Mouse (Mus musculus) brain, embryonic 14.5 days (tissue): Measurements from ENCODE around the gene Ctsz.

Source experiments
- CTCF ChIP-seq: fragments of 200-500 bp; IDR thresholded peaks from 2 replicates; pipeline ENCODE4 v1.5.1; 2012; ENCODE audit warnings: inconsistent platforms, mild to moderate bottlenecking, moderate library complexity, borderline replicate concordance; ENCODE audit not compliant: insufficient read depth, insufficient read length; ENCODE audit errors: extremely low read depth
- POLR2A ChIP-seq: fragments of 200-500 bp; IDR thresholded peaks from 2 replicates; pipeline ENCODE4 v1.6.1; 2012; ENCODE audit warnings: mild to moderate bottlenecking, inconsistent platforms, borderline replicate concordance; ENCODE audit not compliant: poor library complexity, insufficient read depth, insufficient read length, severe bottlenecking; ENCODE audit errors: extremely low read depth

DNA sequence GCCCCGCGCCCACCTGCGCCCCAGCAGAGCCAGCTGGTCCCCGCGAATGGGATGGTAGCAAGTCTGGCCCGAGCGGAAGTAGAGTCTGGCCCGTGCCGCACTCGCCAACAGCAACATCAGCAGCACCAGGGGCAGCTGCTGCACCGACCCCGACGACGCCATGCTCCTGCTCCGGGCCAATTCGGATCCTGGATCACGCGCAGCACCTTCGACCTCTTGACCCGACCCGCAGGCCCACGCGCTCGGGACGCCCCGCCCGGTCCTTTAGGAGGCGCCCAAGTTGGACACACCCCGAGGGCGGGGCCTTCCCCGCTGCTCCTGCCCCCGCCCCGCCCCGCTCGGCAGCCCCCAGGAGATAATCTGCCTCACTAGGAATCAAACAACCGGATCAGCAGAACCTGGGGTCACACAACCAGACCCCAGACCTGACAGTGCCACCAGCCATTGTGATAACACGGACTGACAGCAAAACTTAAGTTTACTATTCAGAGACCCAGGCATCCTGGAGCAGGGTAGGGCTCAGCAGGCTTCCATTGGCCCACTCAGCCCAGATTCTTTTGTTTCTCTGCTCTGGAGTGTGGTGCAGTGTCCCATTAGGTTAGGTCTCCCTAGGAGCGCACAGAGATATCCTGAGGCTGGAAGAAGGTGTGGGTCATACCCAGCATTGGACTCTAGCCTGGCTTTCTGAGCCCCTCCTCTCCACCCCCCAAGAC, at the start of gene Ctsz:
- TF ChIP-seq CTCF, result no peak
- TF ChIP-seq POLR2A, result no peak
